Mouse (Mus musculus) c-Kit-negative CD71-positive TER-119-positive erythroid progenitor cells, embryonic 14.5 days (primary cell): ENCODE data around the gene Xpo4.
"Not testable (repeated sequence)": the region's sequence is repeated elsewhere in the genome, so short reads cannot be mapped to it uniquely, and the experiment has no call there.

ENCODE experiments used
- DNase-seq: peaks from one replicate; pipeline ENCODE4 v3.0.0-alpha.2; 2013; ENCODE audit warnings: low read depth, low spot score

The Xpo4 gene

GRCm38 (mm10) chr14:57664822-57665627 lies at the start of gene Xpo4:
Gene Xpo4, minus strand, starts transcription at chr14:57665430.
- peak; percentile 74 for DNase-seq

GRCm38 (mm10) chr14:57712884-57713283 lies 47.7 kb upstream of the Xpo4 start:
- DNase-seq = no peak

GRCm38 (mm10) chr14:57711059-57711458 lies 45.8 kb upstream of the Xpo4 start:
- no peak for DNase-seq

GRCm38 (mm10) chr14:57709171-57709570 lies 43.9 kb upstream of the Xpo4 start:
- no peak for DNase-seq

- no peak for DNase-seq
These were observed 43.4 kb upstream of the Xpo4 start for GRCm38 (mm10) chr14:57708580-57708979.

- DNase-seq = no peak
These were observed 42.1 kb upstream of the Xpo4 start for GRCm38 (mm10) chr14:57707100-57707893.

GRCm38 (mm10) chr14:57706760-57707099 lies 41.5 kb upstream of the Xpo4 start:
- DNase-seq = no peak

- DNase-seq = no peak
These were observed 40.5 kb upstream of the Xpo4 start for GRCm38 (mm10) chr14:57705759-57706158.

GRCm38 (mm10) chr14:57705075-57705474 lies 39.8 kb upstream of the Xpo4 start:
- no peak for DNase-seq

- no peak for DNase-seq
These were observed 36.8 kb upstream of the Xpo4 start for GRCm38 (mm10) chr14:57701915-57702477.

- DNase-seq = no peak
These were observed 34.3 kb upstream of the Xpo4 start for GRCm38 (mm10) chr14:57699461-57699970.

- DNase-seq = no peak
These were observed 33.8 kb upstream of the Xpo4 start for GRCm38 (mm10) chr14:57699016-57699415.

- no peak for DNase-seq
These were observed 30.8 kb upstream of the Xpo4 start for GRCm38 (mm10) chr14:57696066-57696465.

GRCm38 (mm10) chr14:57695550-57695949 lies 30.3 kb upstream of the Xpo4 start:
- DNase-seq = no peak

- no peak for DNase-seq
These were observed 29.0 kb upstream of the Xpo4 start for GRCm38 (mm10) chr14:57694246-57694645.

GRCm38 (mm10) chr14:57692517-57693130 lies 27.4 kb upstream of the Xpo4 start:
- DNase-seq = peak; percentile 63

GRCm38 (mm10) chr14:57691316-57691715 lies 26.1 kb upstream of the Xpo4 start:
- no peak for DNase-seq

- DNase-seq = no peak
These were observed 25.5 kb upstream of the Xpo4 start for GRCm38 (mm10) chr14:57690681-57691080.

- not testable (repeated sequence) for DNase-seq
These were observed 22.8 kb upstream of the Xpo4 start for GRCm38 (mm10) chr14:57688066-57688465.

- no peak for DNase-seq
These were observed 22.2 kb upstream of the Xpo4 start for GRCm38 (mm10) chr14:57687441-57687840.

GRCm38 (mm10) chr14:57686647-57687046 lies 21.4 kb upstream of the Xpo4 start:
- DNase-seq = no peak

- DNase-seq = peak; percentile 54
These were observed 19.3 kb upstream of the Xpo4 start for GRCm38 (mm10) chr14:57684579-57684978.
